Mouse (Mus musculus) thymus, adult 2 months (tissue): ENCODE results near the gene Inip.

ENCODE experiments used
- CTCF ChIP-seq: fragments of 200-500 bp; IDR thresholded peaks from 2 replicates; pipeline ENCODE4 v1.5.1; 2012; ENCODE audit warnings: mild to moderate bottlenecking, control low read depth, low read length, moderate library complexity, borderline replicate concordance; ENCODE audit not compliant: control insufficient read depth, poor library complexity, insufficient read depth; ENCODE audit errors: extremely low read depth
- POLR2A ChIP-seq: fragments of 200-500 bp; IDR thresholded peaks from 2 replicates; pipeline ENCODE4 v1.6.1; 2012; ENCODE audit warnings: mild to moderate bottlenecking, low read length, control low read depth, moderate library complexity; ENCODE audit not compliant: control insufficient read depth, poor library complexity, insufficient read depth; ENCODE audit errors: extremely low read depth

DNA sequence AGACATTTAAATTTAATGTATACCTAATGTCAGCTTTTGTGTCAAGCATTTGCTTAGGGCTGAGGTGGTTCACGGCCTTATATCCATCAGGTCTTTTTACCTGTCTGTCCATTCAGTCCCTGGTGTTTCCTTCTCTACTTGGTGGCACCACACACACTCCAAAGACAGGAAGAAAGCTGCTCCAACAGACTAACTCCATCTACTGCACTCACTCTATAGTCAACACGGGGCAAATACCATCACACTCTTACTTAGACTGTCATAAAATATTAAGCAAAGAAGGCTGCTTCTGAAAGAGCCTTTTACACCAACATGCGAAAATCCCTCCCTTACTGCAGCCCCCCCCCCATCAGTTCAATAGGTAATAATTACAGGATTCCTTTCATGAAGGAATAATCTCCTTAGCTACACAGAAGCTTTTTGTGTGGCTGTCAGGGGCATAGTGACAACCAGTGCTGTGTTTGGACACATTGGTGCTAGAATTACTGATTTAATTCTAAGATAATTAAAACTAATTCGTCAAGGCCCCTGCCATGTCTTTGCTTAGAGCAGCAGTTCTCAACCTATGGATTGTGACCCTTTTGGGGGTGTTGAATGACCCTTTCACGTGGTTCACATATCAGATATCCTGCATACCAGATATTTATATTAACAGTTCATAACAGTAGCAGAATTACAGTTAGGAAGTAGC, 74.1 kb downstream of the Inip start:
- TF ChIP-seq CTCF (no peak), POLR2A (no peak)
